In genomic region chr2:156415674-156416073, GRCm38 (mm10) we compare ENCODE assay signal across 19 mouse cellular contexts. TPM values are rescaled to one million over a fixed set of nuclear protein-coding genes. Genes with fewer than 3 reads are reported as not detected.
A peak's percentile ranks its signal among the peaks of the same experiment; 100 is the strongest.
DNase-seq lines count a peak whose midpoint lies in the region; ATAC-seq lines count a peak whose summit lies in the region.
"Had no signal": no experiment of that assay in that cellular context is flagged by ENCODE, and none has a peak within 500 bp of the region (broad histone marks: within the 10 kb centered on the region; RNA-seq: fewer than 3 reads in every experiment).

No protein-coding gene starts in this region.

- DNase-seq in adrenal gland, adult (ENCODE audit: inconsistent age in 2 of 2, low spot score in 1 of 2), result peak; percentile 73 to 80
- DNase-seq in adrenal gland, postnatal 4 days (ENCODE audit: low spot score in 2 of 2), result no peak
- DNase-seq in ovary, adult 18-20 months (ENCODE audit: low spot score), result peak; percentile 50
- no peak for DNase-seq in ovary, postnatal 10 days (ENCODE audit: low spot score)
- no peak for DNase-seq in testis, postnatal 14 days (ENCODE audit: low spot score)
- no peak for DNase-seq in layer of hippocampus, postnatal 14 days (ENCODE audit: low spot score in 2 of 2)
- DNase-seq in cerebellum, postnatal 4 days (ENCODE audit: low spot score in 2 of 2), result no peak
- DNase-seq: cerebellum, adult 8-10 months; forebrain, postnatal 0 days; kidney, adult 9 months; kidney, postnatal 25 days; layer of hippocampus, postnatal 36 days; lung, postnatal 10 days; right cerebral cortex, postnatal 4 days; thymus, adult 2 months; thymus, postnatal 4 days had no signal

- peak; percentile 71 for ATAC-seq in megakaryocyte, adult 5-6 weeks (ENCODE audit: poor library complexity, severe bottlenecking)
- ATAC-seq: forebrain, postnatal 0 days; liver, embryonic 12.5 days; midbrain, embryonic 13.5 days had no signal

RNA-seq across cellular contexts. Expression of gene Epb41l1, which starts 5.0 kb away (rescaled TPM):
- 10 to 100 TPM; 54.3 to 56.1 TPM for total RNA-seq in adrenal gland, postnatal 4 days (2021)
- total RNA-seq in megakaryocyte, adult 5-6 weeks (2015), result 0.71 and 0.98 TPM in 2 replicates
- total RNA-seq in megakaryocyte, adult 5-6 weeks (2017), result 0.48 and 0.69 TPM in 2 replicates
- 100 to 1,000 TPM; 299 to 316 TPM for total RNA-seq in layer of hippocampus, postnatal 14 days (2021)

Comparison
In these comparisons a context has a peak if more than half of its experiments do, and no peak if none do; other contexts are left out.
1. DNase-seq: peak in adrenal gland, adult (2 of 2) and ovary, adult 18-20 months (single experiment); none in adrenal gland, postnatal 4 days (0 of 2), ovary, postnatal 10 days (single experiment), testis, postnatal 14 days (single experiment), layer of hippocampus, postnatal 14 days (0 of 2) and cerebellum, postnatal 4 days (0 of 2).
2. RNA of gene Epb41l1, which starts 5.0 kb away (total RNA-seq): 299 to 316 TPM in layer of hippocampus, postnatal 14 days and 54.3 to 56.1 TPM in adrenal gland, postnatal 4 days; 0.48 to 0.98 TPM in megakaryocyte, adult 5-6 weeks; every median in the first group is over 10 times any median in the second.